Mouse (Mus musculus) right cerebral cortex, postnatal 36 days (tissue): ENCODE measurements around the gene Olfm4.

Experiments used
- DNase-seq, 2 experiments: peaks; one replicate each; pipeline ENCODE4 v3.0.0; 2022; ENCODE audit warnings: low spot score in 2 of 2, mixed read lengths in 1 of 2

Olfm4 gene

GRCm38 (mm10) chr14:79983781-79984180, at the start of gene Olfm4:
Gene Olfm4, plus strand, starts transcription at chr14:79984081.
- DNase-seq, result no peak

DNA sequence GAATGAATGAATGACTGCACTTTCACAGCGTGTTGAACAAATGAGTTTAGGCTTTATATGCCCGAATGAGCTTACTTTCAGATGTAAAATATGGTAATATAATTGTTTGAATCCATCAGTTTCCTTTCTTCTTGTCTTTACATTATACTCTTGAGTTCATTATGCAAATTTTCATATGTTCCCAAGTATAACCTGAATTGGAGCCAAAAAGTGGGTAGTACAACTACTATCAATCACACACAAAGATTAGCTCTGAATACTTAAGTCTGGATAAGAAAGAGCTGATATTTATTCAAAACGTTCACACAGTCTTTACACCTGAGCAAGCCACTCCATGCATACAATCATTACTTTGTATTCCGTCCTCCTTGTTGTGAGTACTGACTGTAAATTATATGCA, 49.5 kb upstream of the Olfm4 start:
- no peak for DNase-seq

DNA sequence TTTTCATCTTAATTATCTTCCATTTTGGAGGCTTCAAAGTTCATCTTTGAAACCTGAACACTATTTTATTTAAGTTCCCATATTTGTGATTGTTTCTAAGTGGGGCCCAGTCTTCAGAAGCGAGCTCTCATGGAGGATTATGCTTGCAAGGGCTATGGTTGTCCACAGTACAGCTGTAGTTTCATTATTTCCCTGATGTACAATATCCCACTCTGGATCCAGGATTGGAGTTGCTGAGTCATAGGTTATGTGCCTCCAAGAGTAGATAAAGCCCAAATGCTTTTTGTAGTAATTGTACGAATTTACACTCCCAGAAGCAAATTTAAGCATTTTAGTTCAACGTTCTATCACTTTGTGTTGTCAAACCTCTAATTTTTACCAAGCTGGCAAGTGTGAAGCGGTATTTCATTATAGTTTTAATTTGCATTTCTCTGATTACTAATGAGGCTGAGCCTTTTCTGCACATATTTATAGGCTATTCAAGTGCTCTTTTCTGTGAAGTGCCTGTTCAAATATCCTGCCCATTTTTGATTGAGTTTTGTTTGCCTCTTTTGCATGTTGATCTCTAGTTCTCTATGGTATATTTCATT, 46.9 kb upstream of the Olfm4 start:
- DNase-seq, result no peak

DNA sequence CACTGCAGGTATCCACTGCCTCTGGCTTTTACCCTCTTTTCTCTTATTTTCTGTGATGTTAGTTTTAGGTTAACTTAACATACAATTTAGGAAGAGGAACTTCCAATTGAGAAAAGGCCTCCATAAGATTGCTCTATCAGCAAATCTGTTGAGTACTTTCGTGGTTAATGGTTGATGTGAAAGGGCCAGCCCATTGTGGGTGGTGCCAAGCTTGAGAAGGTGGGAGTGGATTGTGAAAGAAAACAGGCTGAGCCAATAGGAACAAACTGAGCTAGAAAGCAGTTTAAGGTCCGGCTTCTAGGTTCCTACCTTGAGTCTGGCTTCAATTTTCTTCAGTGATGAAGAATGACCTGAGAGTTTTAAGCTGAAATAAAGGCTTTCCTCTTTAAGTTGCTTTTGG, 38.0 kb upstream of the Olfm4 start:
- no peak for DNase-seq

DNA sequence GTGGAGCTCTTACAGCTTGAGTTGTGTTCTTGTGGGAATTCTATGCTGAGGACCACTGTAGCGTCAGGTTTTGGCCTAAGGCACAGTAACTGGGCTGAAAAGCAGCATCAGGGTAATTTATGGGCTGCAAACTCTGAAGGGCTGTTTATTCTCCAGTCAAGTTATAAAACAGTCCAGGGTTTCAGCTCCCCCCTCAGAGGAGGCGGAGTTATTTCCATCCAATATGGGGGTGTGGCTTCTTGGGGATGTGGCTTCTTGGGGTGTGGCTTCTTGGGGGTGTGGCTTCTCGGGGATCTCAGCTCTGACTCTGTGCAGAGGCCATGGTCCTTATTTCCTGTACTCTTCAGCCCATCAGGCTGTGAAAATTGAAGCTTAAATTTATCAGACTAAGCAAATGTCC, 28.2 kb upstream of the Olfm4 start:
- no peak for DNase-seq

DNA sequence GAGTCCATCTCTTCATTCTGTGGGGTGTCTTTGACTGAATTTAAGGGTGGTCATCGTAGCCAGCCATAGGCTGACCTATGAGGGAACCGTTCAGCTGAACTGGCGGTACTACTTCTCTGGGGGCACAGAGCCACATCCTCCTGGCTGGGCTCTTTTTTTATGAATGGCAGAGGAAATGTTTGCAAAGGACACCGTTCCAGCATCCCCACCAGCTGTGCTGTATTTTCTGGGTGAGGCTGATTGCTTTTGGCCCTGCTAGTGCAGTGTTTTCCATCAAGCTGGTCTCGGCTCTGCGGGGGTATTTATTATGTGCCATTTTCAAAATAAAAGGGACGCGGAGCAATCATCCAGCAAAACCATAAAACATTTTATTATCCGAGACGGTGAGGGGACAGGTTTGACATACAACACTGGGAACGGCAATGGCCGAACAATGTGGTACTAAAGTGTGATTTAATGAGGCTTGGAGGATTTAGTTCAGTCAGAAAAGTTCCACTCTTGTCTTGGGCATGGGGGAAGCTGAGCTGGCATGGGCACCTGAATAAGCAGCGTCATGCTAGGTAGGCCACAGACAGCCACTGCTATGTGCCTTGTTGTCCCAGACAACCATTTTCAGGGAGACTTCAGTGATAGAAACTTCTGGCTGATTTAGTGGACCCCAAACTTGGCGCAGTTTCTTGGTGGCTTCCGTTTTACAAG, 25.9 kb upstream of the Olfm4 start:
- no peak for DNase-seq

- no peak for DNase-seq
Observed at GRCm38 (mm10) chr14:79961187-79961586, 22.7 kb upstream of the Olfm4 start.

- DNase-seq, result no peak
Observed at GRCm38 (mm10) chr14:79961602-79962001, 22.3 kb upstream of the Olfm4 start.

DNA sequence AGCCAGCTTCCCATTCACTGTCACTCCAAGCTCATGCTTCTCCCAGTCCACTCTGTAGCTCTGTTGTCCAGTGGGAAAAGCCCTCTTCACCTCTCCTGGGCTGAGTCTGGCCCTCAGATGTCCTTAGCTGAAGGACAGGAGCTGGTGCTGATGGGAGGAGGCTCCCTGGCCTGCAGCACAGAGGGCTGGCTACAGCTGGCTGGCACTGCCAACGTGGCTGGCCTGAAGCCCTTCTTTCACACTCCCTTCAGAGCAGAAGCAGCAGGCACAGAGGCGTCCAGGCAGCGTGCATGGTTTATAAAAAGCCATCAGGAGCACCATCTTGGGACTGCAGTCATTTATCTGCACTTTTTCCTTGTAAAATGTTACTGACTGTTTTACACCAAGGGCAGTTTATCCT, 13.7 kb upstream of the Olfm4 start:
- DNase-seq, result peak; percentile 25 to 36

DNA sequence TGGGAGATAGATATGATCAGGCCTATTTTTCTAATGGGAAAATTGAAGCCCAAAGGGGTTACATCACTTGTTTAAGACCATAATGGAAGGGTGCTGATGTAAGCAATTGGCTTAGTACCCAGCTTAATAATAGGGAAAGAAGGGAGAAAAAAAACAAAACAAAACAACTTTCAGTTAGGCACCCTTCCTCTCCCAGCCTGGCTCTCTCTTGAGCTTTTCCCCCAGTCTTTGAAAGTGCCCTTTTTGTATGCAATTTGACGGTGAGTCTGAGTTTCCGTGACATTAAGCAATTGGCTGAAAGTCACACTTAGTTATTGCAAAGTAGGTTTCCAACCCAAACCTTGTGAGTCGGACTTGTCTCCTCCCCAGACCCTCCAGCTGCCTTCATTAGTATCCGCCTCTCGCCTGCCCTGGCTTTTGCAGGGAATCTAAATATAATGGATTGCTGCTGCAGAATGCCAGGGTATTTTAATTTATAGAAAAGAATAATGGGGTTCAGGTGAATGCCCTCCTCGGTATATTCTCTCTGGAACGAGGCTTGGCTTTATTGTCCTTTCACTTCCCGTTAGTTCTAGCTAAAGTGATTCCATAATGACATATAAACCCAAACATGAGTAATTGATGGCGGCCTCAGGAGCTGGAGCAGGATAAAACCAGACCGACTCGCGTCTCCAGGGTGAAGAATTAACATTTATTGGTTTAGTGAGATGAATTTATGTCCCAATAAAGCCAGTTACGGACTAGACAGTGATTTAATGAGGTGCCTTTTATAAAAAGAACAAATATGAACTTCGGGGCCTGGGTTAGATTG, 12.7 kb upstream of the Olfm4 start:
- no peak for DNase-seq

- DNase-seq, result no peak
Observed at GRCm38 (mm10) chr14:79981437-79981836, 2.4 kb upstream of the Olfm4 start.

DNA sequence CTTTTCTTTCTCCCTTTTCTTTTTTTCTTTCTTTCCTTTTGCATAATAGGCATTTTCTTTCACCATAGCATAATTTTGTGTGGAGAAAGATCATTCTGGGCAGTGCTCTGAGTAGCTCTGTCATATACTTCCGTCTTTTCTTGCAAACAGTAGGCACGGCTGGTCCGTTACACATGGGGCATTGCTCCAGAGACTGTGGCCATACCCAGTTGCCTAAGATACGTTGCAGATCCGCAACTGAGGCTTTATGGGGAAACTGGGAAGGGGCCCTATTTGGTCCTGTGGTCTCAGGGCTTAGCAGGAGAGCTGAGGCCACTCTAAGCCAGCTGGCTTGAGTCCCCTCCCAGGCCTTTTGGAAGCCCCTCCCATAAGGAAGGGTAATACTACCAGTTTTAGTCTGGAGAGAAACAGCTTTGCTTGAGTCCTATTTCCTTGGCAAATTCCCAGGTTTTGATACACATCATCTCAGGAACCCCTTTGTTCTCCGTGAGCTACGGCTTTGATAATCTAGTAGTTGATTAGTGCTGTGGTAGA, 1.3 kb downstream of the Olfm4 start:
- no peak for DNase-seq

GRCm38 (mm10) chr14:79985696-79986095, 1.8 kb downstream of the Olfm4 start:
- DNase-seq, result no peak

DNA sequence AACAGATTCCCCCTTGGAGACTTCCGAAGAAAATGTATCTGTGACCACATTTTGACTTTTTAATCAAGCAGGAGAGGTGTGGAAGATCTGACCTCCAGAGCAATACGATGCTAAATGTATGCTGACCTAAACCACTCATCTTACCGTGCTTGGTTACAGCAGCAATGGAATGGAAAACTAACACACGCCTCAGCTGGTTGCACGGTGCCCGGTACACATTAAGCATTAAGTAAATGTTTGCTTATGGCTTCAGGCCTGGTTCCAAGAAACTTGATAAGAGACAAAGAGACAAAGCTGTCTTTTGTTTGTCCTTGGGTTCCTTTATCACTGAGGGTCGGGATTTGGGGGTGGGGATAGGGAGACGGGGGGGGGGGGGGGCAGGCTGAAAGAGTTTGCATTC, 3.0 kb downstream of the Olfm4 start:
- no peak for DNase-seq

GRCm38 (mm10) chr14:79989785-79990184, 5.9 kb downstream of the Olfm4 start:
- DNase-seq, result no peak

DNA sequence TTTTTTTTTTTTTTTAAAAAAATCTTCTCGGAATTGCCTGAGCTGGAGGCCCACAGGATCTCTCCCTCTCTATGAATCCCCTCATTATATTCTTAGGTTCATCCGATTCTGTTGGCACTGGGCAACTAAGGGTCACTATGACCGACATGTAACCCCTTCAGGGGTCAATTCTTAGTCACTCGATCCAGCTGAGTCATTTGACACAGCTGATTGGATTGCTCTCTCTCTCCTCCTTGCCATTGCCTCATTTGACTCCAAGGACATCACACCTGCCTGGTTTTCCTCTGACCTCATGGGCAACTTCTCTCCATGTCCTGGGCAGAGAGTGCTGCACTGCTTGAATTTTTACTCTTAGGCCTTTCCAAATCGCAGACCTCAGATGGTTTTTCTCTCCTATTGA, 6.7 kb downstream of the Olfm4 start:
- DNase-seq, result no peak

- no peak for DNase-seq
Observed at GRCm38 (mm10) chr14:79997534-79997933, 13.7 kb downstream of the Olfm4 start.

GRCm38 (mm10) chr14:80000110-80000531, 16.2 kb downstream of the Olfm4 start:
- DNase-seq, result no peak

DNA sequence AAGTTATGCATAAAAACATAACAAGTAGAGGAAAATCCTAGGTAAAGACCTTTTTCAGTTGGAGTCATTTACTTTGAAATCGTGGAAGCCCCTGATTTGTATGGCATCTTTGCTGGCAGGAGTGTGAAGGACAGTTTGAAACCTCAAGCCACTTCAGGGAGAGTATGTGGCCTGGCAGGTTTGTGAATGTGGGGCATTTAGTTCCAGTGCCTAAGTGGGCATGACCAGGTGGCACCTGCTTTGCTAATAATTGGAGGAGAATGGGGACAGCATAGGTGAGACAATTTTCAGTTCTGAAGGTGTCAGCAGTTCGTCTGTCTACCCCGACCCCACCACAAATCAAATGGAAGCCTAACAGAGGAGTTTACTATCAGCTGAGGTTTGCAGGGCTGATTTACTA, 23.8 kb downstream of the Olfm4 start:
- DNase-seq, result no peak

GRCm38 (mm10) chr14:80010426-80010825, 26.5 kb downstream of the Olfm4 start:
- DNase-seq, result no peak

DNA sequence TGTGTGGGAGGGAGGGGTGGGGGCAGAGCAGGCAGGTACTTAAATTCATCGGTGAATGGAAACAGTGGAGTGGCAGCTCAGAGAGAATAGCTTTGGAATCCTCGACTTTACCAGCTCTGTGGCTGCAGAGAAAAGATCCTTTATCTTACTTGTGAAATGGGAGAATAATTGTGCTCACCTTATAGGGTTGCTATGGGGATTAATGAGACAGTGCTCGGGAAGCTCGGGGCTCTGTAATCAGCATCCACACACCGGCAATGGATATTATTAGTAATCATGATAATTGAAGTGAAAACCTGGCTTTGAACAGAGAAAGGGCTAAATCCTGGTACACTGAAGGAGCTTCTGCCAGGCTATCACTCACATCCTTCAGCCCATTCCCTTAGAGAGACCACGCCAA, 31.1 kb downstream of the Olfm4 start:
- no peak for DNase-seq

DNA sequence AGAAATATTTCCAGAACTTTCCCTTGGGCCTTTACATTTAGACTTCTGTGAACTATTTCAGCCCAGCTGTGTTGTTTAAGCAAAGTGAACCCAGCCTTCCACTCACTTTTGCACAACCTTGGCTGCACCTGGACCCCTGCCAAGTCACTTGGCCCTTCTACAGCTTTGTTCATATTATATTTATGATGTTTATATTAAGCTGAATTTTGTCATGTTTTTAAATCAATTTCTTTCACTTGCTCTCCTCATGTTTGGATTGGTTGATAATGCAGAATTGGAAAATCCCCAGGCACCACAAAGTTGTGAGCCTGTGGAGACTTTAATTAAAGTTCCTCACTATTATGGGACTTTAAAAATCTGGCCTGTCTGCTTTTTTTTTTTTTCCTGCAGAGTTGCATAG, 32.2 kb downstream of the Olfm4 start:
- no peak for DNase-seq

- peak in 1 of 2 experiments; percentile 30 for DNase-seq
Observed at GRCm38 (mm10) chr14:80026078-80026477, 42.2 kb downstream of the Olfm4 start.
